Comparison of ENCODE assay signal across 10 mouse cellular contexts in the genomic region with DNA sequence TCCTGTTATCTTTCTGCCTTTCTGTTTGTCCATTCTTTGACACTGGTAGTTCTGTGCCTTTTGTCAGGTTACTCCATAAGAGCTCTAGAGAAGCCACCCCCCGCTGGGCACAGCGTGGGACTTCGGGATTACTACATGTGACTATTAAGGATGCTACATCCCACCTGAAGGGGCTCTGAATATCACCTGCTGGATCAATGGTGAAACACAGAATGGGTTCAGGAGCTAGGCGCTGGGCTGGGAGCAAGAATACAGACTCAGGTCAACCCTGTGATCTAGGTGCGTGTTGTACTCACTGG. TPM values are rescaled to one million over a fixed set of nuclear protein-coding genes. Genes with fewer than 3 reads are reported as not detected.
DNase-seq lines count a peak whose midpoint lies in the region; ATAC-seq and TF ChIP-seq lines count a peak whose summit lies in the region.
"Had no signal": no experiment of that assay in that cellular context is flagged by ENCODE, and none has a peak within 500 bp of the region (broad histone marks: within the 10 kb centered on the region; RNA-seq: fewer than 3 reads in every experiment).

No protein-coding gene starts in this region.

- no peak overlapping the region for H3K9ac ChIP-seq in forebrain, embryonic 14.5 days (ENCODE audit: low read length)
- no peak overlapping the region for H3K9ac ChIP-seq in forebrain, postnatal 0 days
- no peak overlapping the region for H3K9ac ChIP-seq in lung, embryonic 14.5 days
- H3K9ac ChIP-seq in hindbrain, embryonic 12.5 days = no peak overlapping the region; the same call in 1 of the 2 replicates
- no peak overlapping the region for H3K9ac ChIP-seq in midbrain, postnatal 0 days (replicated peaks; ENCODE audit: low read length, poor library complexity, severe bottlenecking)

- no peak for DNase-seq in forebrain, embryonic 14.5 days (ENCODE audit: low spot score)
- no peak for DNase-seq in forebrain, postnatal 0 days
- DNase-seq in lung, embryonic 14.5 days = no peak
- no peak for DNase-seq in lung, postnatal 10 days
- no peak for DNase-seq in midbrain, postnatal 0 days (ENCODE audit: low spot score)
- DNase-seq in left cerebral cortex, postnatal 25 days (ENCODE audit: low spot score in 2 of 2) = no peak
- no peak for DNase-seq in left cerebral cortex, postnatal 14 days (ENCODE audit: low spot score in 2 of 2)
- DNase-seq: B cell, adult 2 months; gastrocnemius, postnatal 10 days had no signal

- peak overlapping the region; percentile 60; the same call in 1 of the 2 replicates for H3K4me2 ChIP-seq in forebrain, embryonic 14.5 days (ENCODE audit: low read length)
- H3K4me2 ChIP-seq in forebrain, postnatal 0 days (ENCODE audit: low read depth) = no peak overlapping the region
- H3K4me2 ChIP-seq in lung, embryonic 14.5 days = peak overlapping the region; percentile 77
- H3K4me2 ChIP-seq in hindbrain, embryonic 12.5 days (replicated peaks) = peak overlapping the region; percentile 59; the same call in 1 of the 2 replicates
- no peak overlapping the region for H3K4me2 ChIP-seq in midbrain, postnatal 0 days (ENCODE audit: low read depth, low read length, poor library complexity, severe bottlenecking)

- ATAC-seq in forebrain, embryonic 14.5 days = no peak
- ATAC-seq in forebrain, postnatal 0 days = no peak
- no peak for ATAC-seq in lung, embryonic 14.5 days (ENCODE audit: insufficient read depth)
- no peak for ATAC-seq in hindbrain, embryonic 12.5 days (ENCODE audit: low FRiP score)
- ATAC-seq in midbrain, postnatal 0 days (ENCODE audit: low FRiP score) = no peak

- H3K27ac ChIP-seq in forebrain, embryonic 14.5 days (ENCODE audit: low read depth, low read length) = no peak overlapping the region
- H3K27ac ChIP-seq in forebrain, postnatal 0 days (ENCODE audit: low read depth, low read length) = no peak overlapping the region
- H3K27ac ChIP-seq in lung, embryonic 14.5 days (ENCODE audit: low read depth) = no peak overlapping the region
- no peak overlapping the region for H3K27ac ChIP-seq in hindbrain, embryonic 12.5 days
- H3K27ac ChIP-seq in midbrain, postnatal 0 days (ENCODE audit: low read depth, low read length) = no peak overlapping the region

- H3K4me1 ChIP-seq in forebrain, embryonic 14.5 days (ENCODE audit: control insufficient read depth, insufficient read depth, low read length) = no peaks in the 10 kb centered on the region
- H3K4me1 ChIP-seq in forebrain, postnatal 0 days (ENCODE audit: insufficient read depth) = no peaks in the 10 kb centered on the region
- H3K4me1 ChIP-seq in lung, embryonic 14.5 days (ENCODE audit: insufficient read depth) = no peaks in the 10 kb centered on the region
- no peaks in the 10 kb centered on the region for H3K4me1 ChIP-seq in hindbrain, embryonic 12.5 days
- no peaks in the 10 kb centered on the region for H3K4me1 ChIP-seq in midbrain, postnatal 0 days (ENCODE audit: insufficient read depth, low read length)

- no peaks in the 10 kb centered on the region for H3K36me3 ChIP-seq in forebrain, embryonic 14.5 days (ENCODE audit: control insufficient read depth, insufficient read depth, low read length)
- no peaks in the 10 kb centered on the region for H3K36me3 ChIP-seq in forebrain, postnatal 0 days (ENCODE audit: insufficient read depth)
- no peaks in the 10 kb centered on the region for H3K36me3 ChIP-seq in lung, embryonic 14.5 days (ENCODE audit: insufficient read depth)
- no peaks in the 10 kb centered on the region for H3K36me3 ChIP-seq in hindbrain, embryonic 12.5 days
- H3K36me3 ChIP-seq in midbrain, postnatal 0 days (ENCODE audit: insufficient read depth, low read length) = no peaks in the 10 kb centered on the region

- no peaks in the 10 kb centered on the region for H3K9me3 ChIP-seq in forebrain, embryonic 14.5 days (replicated peaks; ENCODE audit: control insufficient read depth, low read length)
- no peaks in the 10 kb centered on the region for H3K9me3 ChIP-seq in forebrain, postnatal 0 days (ENCODE audit: low read length)
- H3K9me3 ChIP-seq in lung, embryonic 14.5 days (ENCODE audit: low read depth, low read length) = no peaks in the 10 kb centered on the region
- H3K9me3 ChIP-seq in hindbrain, embryonic 12.5 days (replicated peaks) = no peaks in the 10 kb centered on the region
- H3K9me3 ChIP-seq in midbrain, postnatal 0 days (ENCODE audit: low read length) = no peaks in the 10 kb centered on the region

- no peak overlapping the region for H3K4me3 ChIP-seq in forebrain, embryonic 14.5 days (ENCODE audit: low read depth, low read length)
- H3K4me3 ChIP-seq in forebrain, postnatal 0 days (ENCODE audit: low read depth, low read length) = no peak overlapping the region
- peak overlapping the region; percentile 52 for H3K4me3 ChIP-seq in lung, embryonic 14.5 days (ENCODE audit: low read depth, low read length)
- no peak overlapping the region for H3K4me3 ChIP-seq in hindbrain, embryonic 12.5 days
- peak overlapping the region; percentile 46; the same call in 1 of the 2 replicates for H3K4me3 ChIP-seq in midbrain, postnatal 0 days (ENCODE audit: low read depth, low read length)

- WGBS in forebrain, embryonic 14.5 days = 34% methylated on average over 5 of the region's 5 CpGs
- 35% methylated on average over 5 of the region's 5 CpGs for WGBS in forebrain, postnatal 0 days
- 35% methylated on average over 5 of the region's 5 CpGs for WGBS in lung, embryonic 14.5 days
- WGBS in hindbrain, embryonic 12.5 days = 36% methylated on average over 5 of the region's 5 CpGs
- WGBS in midbrain, postnatal 0 days = 37% methylated on average over 5 of the region's 5 CpGs

- intact Hi-C loops in left cerebral cortex, postnatal 25 days (cut with DNase I) = no loop called here
- intact Hi-C loops in left cerebral cortex, postnatal 14 days (cut with DNase I) = no loop called here

- no peak for TF ChIP-seq CTCF in forebrain, postnatal 0 days (IDR thresholded peaks at IDR 0.05; ENCODE audit: low read depth)
- no peak for TF ChIP-seq CTCF in lung, embryonic 14.5 days (IDR thresholded peaks at IDR 0.05; ENCODE audit: low read depth)
- TF ChIP-seq CTCF in midbrain, postnatal 0 days (IDR thresholded peaks at IDR 0.05) = no peak

- H3K27me3 ChIP-seq in forebrain, embryonic 14.5 days (replicated peaks; ENCODE audit: control insufficient read depth, insufficient read depth, low read length) = no peaks in the 10 kb centered on the region
- H3K27me3 ChIP-seq in forebrain, postnatal 0 days (ENCODE audit: insufficient read depth, low read length) = no peaks in the 10 kb centered on the region
- H3K27me3 ChIP-seq in lung, embryonic 14.5 days (ENCODE audit: insufficient read depth, low read length) = no peaks in the 10 kb centered on the region
- peaks cover 12% of the 10 kb centered on the region for H3K27me3 ChIP-seq in hindbrain, embryonic 12.5 days
- no peaks in the 10 kb centered on the region; the same call in 1 of the 2 replicates for H3K27me3 ChIP-seq in midbrain, postnatal 0 days (ENCODE audit: insufficient read depth, low read length)

RNA-seq across cellular contexts. Expression of a gene that starts 0.8 kb away (rescaled TPM):
- polyA plus RNA-seq in forebrain, embryonic 14.5 days (2014; fragmentation: Nextera tagmentation; extraction: Ambion mirVana) = 18.8 and 27.8 TPM in 2 replicates
- total RNA-seq in forebrain, postnatal 0 days (2014; rRNA removed) = 37.6 and 43.7 TPM in 2 replicates
- 21.5 and 21.8 TPM in 2 replicates for polyA plus RNA-seq in forebrain, postnatal 0 days (2015; fragmentation: Nextera tagmentation; extraction: Ambion mirVana)
- 7.6 and 15.0 TPM in 2 replicates for polyA plus RNA-seq in lung, embryonic 14.5 days (2014; fragmentation: Nextera tagmentation; extraction: Ambion mirVana)
- polyA plus RNA-seq in hindbrain, embryonic 12.5 days (2016; fragmentation: Nextera tagmentation; extraction: Ambion mirVana) = 17.5 and 17.8 TPM in 2 replicates
- total RNA-seq in midbrain, postnatal 0 days (2014; rRNA removed) = 35.5 and 44.1 TPM in 2 replicates
- 17.6 and 20.3 TPM in 2 replicates for polyA plus RNA-seq in midbrain, postnatal 0 days (2015; fragmentation: Nextera tagmentation; extraction: Ambion mirVana)
- 1 to 10 TPM; 2.1 to 4.9 TPM for total RNA-seq in left cerebral cortex, postnatal 25 days (2021)
- 1 to 10 TPM; 2.8 to 4.6 TPM for total RNA-seq in left cerebral cortex, postnatal 14 days (2021)

RNA-seq across cellular contexts. Expression of a gene that starts 12.6 kb away (rescaled TPM):
- polyA plus RNA-seq in forebrain, embryonic 14.5 days (2014; fragmentation: Nextera tagmentation; extraction: Ambion mirVana) = 3.6 and 4.8 TPM in 2 replicates
- total RNA-seq in forebrain, postnatal 0 days (2014; rRNA removed) = 7.2 and 9.7 TPM in 2 replicates
- 4.9 and 9.4 TPM in 2 replicates for polyA plus RNA-seq in forebrain, postnatal 0 days (2015; fragmentation: Nextera tagmentation; extraction: Ambion mirVana)
- polyA plus RNA-seq in lung, embryonic 14.5 days (2014; fragmentation: Nextera tagmentation; extraction: Ambion mirVana) = 16.2 and 16.5 TPM in 2 replicates
- polyA plus RNA-seq in hindbrain, embryonic 12.5 days (2016; fragmentation: Nextera tagmentation; extraction: Ambion mirVana) = 7.1 and 8.6 TPM in 2 replicates
- 10.3 and 12.8 TPM in 2 replicates for total RNA-seq in midbrain, postnatal 0 days (2014; rRNA removed)
- polyA plus RNA-seq in midbrain, postnatal 0 days (2015; fragmentation: Nextera tagmentation; extraction: Ambion mirVana) = 12.6 and 13.6 TPM in 2 replicates
- 10 to 100 TPM; 13.0 to 13.1 TPM for total RNA-seq in left cerebral cortex, postnatal 25 days (2021)
- total RNA-seq in left cerebral cortex, postnatal 14 days (2021) = 10 to 100 TPM in 1 of 2 experiments, 1 to 10 TPM in 1; 9.2 to 11.7 TPM

RNA-seq across cellular contexts. Expression of a gene that starts 47.0 kb away (rescaled TPM):
- 166 and 196 TPM in 2 replicates for polyA plus RNA-seq in forebrain, embryonic 14.5 days (2014; fragmentation: Nextera tagmentation; extraction: Ambion mirVana)
- total RNA-seq in forebrain, postnatal 0 days (2014; rRNA removed) = 270 and 334 TPM in 2 replicates
- polyA plus RNA-seq in forebrain, postnatal 0 days (2015; fragmentation: Nextera tagmentation; extraction: Ambion mirVana) = 165 and 175 TPM in 2 replicates
- polyA plus RNA-seq in lung, embryonic 14.5 days (2014; fragmentation: Nextera tagmentation; extraction: Ambion mirVana) = 213 and 222 TPM in 2 replicates
- polyA plus RNA-seq in hindbrain, embryonic 12.5 days (2016; fragmentation: Nextera tagmentation; extraction: Ambion mirVana) = 223 and 226 TPM in 2 replicates
- 284 and 301 TPM in 2 replicates for total RNA-seq in midbrain, postnatal 0 days (2014; rRNA removed)
- 161 and 166 TPM in 2 replicates for polyA plus RNA-seq in midbrain, postnatal 0 days (2015; fragmentation: Nextera tagmentation; extraction: Ambion mirVana)
- 100 to 1,000 TPM; 415 to 423 TPM for total RNA-seq in left cerebral cortex, postnatal 25 days (2021)
- total RNA-seq in left cerebral cortex, postnatal 14 days (2021) = 100 to 1,000 TPM; 361 to 367 TPM

Comparison
In these comparisons a context has a peak if more than half of its experiments do, and no peak if none do; other contexts are left out.
1. H3K4me2 ChIP-seq: peak in forebrain, embryonic 14.5 days (single experiment), lung, embryonic 14.5 days (single experiment) and hindbrain, embryonic 12.5 days (single experiment); none in forebrain, postnatal 0 days (single experiment) and midbrain, postnatal 0 days (single experiment).
2. H3K4me3 ChIP-seq: peak in lung, embryonic 14.5 days (single experiment) and midbrain, postnatal 0 days (single experiment); none in forebrain, embryonic 14.5 days (single experiment), forebrain, postnatal 0 days (single experiment) and hindbrain, embryonic 12.5 days (single experiment).